Mouse (Mus musculus): Measurements from ENCODE around the gene Hemk1.

- TF ChIP-seq EP300 (IDR thresholded peaks at IDR 0.05; ENCODE audit: low read length) = no peak
- TF ChIP-seq KAT2A (IDR thresholded peaks at IDR 0.05; ENCODE audit: insufficient replicate concordance, low read length) = no peak
Measured at GRCm38 (mm10) chr9:107340911-107341645, 2.9 kb upstream of the Hemk1 start.
